Mouse (Mus musculus): ENCODE results near the gene Haus4.
A peak's percentile ranks its signal among the peaks of the same experiment; 100 is the strongest.

DNA sequence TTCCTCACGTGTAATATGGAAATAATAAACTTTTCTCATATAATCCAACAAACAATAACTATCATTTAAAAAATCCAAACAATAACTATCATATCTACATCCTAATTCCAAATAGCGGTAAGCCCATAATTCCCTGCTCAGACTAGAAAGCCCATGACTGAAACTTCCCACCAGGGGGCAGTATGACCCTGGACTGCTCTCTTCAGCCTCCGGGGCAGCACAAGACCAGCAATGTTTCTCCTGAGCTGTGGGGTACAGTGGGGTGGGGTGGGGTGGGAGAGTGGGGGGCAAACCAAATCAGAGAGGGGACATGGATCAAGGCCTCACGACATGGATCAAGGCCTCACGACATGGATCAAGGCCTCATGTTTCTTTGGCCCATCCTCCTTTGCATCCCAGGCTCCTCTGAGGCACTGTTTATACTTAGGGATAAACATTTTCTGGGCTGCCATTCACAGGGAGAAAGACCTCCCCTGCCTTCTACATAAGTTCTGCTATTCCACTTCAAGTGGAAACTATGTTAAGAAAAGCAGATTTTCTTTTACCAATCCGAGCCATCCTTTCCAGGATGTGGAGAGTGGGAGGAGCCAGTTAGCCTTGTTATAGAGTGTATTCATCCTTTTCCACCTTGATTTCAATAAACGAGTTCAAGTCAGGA lies 29.4 kb upstream of the Haus4 start:
- peak; percentile 54; the same call in 1 of the 2 replicates for TF ChIP-seq CTCF (IDR thresholded peaks at IDR 0.05; ENCODE audit: borderline replicate concordance, control insufficient read depth, extremely low read depth, insufficient read depth, low read length, poor library complexity)
- TF ChIP-seq POLR2A (IDR thresholded peaks at IDR 0.05; ENCODE audit: control insufficient read depth, extremely low read depth, insufficient read depth, low read length, poor library complexity): no peak
